Mouse (Mus musculus): Measurements from ENCODE around the gene Cacna2d3. TPM values are rescaled to one million over a fixed set of nuclear protein-coding genes. Genes with fewer than 3 reads are reported as not detected.
A peak's percentile ranks its signal among the peaks of the same experiment; 100 is the strongest.

Gene Cacna2d3
- total RNA-seq, 2 experiments from 2014 or later = 0.73 to 0.85 TPM

- peak; percentile 3 for DNase-seq (ENCODE audit: low spot score)
These were observed 454.3 kb downstream of the Cacna2d3 start for GRCm38 (mm10) chr14:29267233-29267874.

- no peak for DNase-seq (ENCODE audit: low spot score)
These were observed 461.0 kb downstream of the Cacna2d3 start for GRCm38 (mm10) chr14:29260621-29261020.

GRCm38 (mm10) chr14:29243516-29243915, 478.1 kb downstream of the Cacna2d3 start:
- DNase-seq (ENCODE audit: low spot score) = no peak

GRCm38 (mm10) chr14:29238446-29238845, 483.2 kb downstream of the Cacna2d3 start:
- DNase-seq (ENCODE audit: low spot score) = no peak

GRCm38 (mm10) chr14:29228976-29229716, 492.5 kb downstream of the Cacna2d3 start:
- DNase-seq (ENCODE audit: low spot score) = no peak

GRCm38 (mm10) chr14:29228471-29228870, 493.2 kb downstream of the Cacna2d3 start:
- no peak for DNase-seq (ENCODE audit: low spot score)

GRCm38 (mm10) chr14:29227959-29228358, 493.7 kb downstream of the Cacna2d3 start:
- DNase-seq (ENCODE audit: low spot score) = peak; percentile 27

GRCm38 (mm10) chr14:29225754-29226365, 495.8 kb downstream of the Cacna2d3 start:
- DNase-seq (ENCODE audit: low spot score) = no peak

GRCm38 (mm10) chr14:29223012-29223411, 498.7 kb downstream of the Cacna2d3 start:
- DNase-seq (ENCODE audit: low spot score) = no peak

GRCm38 (mm10) chr14:29222191-29222882, 499.3 kb downstream of the Cacna2d3 start:
- no peak for DNase-seq (ENCODE audit: low spot score)

- DNase-seq (ENCODE audit: low spot score) = no peak
These were observed 505.6 kb downstream of the Cacna2d3 start for GRCm38 (mm10) chr14:29216106-29216505.

GRCm38 (mm10) chr14:29204967-29205268, 516.7 kb downstream of the Cacna2d3 start:
- DNase-seq (ENCODE audit: low spot score) = no peak

- DNase-seq (ENCODE audit: low spot score) = no peak
These were observed 517.3 kb downstream of the Cacna2d3 start for GRCm38 (mm10) chr14:29204236-29204966.

- DNase-seq (ENCODE audit: low spot score) = no peak
These were observed 525.5 kb downstream of the Cacna2d3 start for GRCm38 (mm10) chr14:29196171-29196570.

- no peak for DNase-seq (ENCODE audit: low spot score)
These were observed 530.2 kb downstream of the Cacna2d3 start for GRCm38 (mm10) chr14:29191426-29191825.

- DNase-seq (ENCODE audit: low spot score) = no peak
These were observed 537.9 kb downstream of the Cacna2d3 start for GRCm38 (mm10) chr14:29183730-29184129.

GRCm38 (mm10) chr14:29179397-29179888, 542.2 kb downstream of the Cacna2d3 start:
- no peak for DNase-seq (ENCODE audit: low spot score)

GRCm38 (mm10) chr14:29178695-29179396, 542.8 kb downstream of the Cacna2d3 start:
- DNase-seq (ENCODE audit: low spot score) = no peak

- no peak for DNase-seq (ENCODE audit: low spot score)
These were observed 546.9 kb downstream of the Cacna2d3 start for GRCm38 (mm10) chr14:29174762-29175161.

GRCm38 (mm10) chr14:29172207-29172606, 549.5 kb downstream of the Cacna2d3 start:
- DNase-seq (ENCODE audit: low spot score) = no peak

- DNase-seq (ENCODE audit: low spot score) = no peak
These were observed 557.0 kb downstream of the Cacna2d3 start for GRCm38 (mm10) chr14:29164653-29165030.
